Mouse (Mus musculus): ENCODE measurements around the gene Klhdc7b. TPM values are rescaled to one million over a fixed set of nuclear protein-coding genes. Genes with fewer than 3 reads are reported as not detected.
"Not testable (repeated sequence)": the region's sequence is repeated elsewhere in the genome, so short reads cannot be mapped to it uniquely, and the experiment has no call there.

The Klhdc7b gene
- total RNA-seq, 2 experiments from 2014 or later, result 0.19 to 0.44 TPM

GRCm38 (mm10) chr15:89421938-89422337, 37.2 kb downstream of the Klhdc7b start:
- DNase-seq (ENCODE audit: low spot score in 2 of 2), result no peak
- intact Hi-C loops (cut with DNase I), result no loop called here

- DNase-seq (ENCODE audit: low spot score in 2 of 2), result no peak
These were observed 39.9 kb downstream of the Klhdc7b start for GRCm38 (mm10) chr15:89424621-89425020.

DNA sequence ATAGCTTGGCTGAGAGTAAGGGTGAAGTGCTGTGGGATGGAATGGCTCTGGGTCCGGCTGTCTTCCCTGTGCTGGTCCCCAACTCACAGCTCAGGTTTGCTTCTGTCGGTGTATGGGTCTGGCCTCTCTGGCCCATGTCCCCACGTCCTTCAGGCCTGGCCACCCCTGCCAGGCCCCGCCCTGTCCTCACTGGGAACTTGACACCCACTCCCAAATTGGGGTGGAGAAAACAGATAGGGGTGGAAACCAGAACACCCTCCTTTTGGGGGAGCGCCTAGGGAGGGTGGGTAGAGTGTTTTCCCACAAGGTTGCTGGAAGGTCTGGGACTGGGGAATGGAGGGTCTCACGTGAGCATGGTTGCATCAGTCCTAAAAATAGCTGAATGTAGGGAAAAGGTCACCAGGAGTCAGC, 41.0 kb downstream of the Klhdc7b start, which contains the start of gene Cpt1b:
TSS of gene Cpt1b (minus strand) at position 153 of the 411 bp plus-strand sequence.
- no peak for DNase-seq (ENCODE audit: low spot score in 2 of 2)
- intact Hi-C loops (cut with DNase I), result loop anchor here (5.0 kb wide), 1 partner anchor 43 kb away; the partner anchor contains the start of gene Klhdc7b

More at GRCm38 (mm10) chr15:89424621-89425020, 39.9 kb downstream of the Klhdc7b start:
- intact Hi-C loops (cut with DNase I), result loop anchor here (5.0 kb wide), 1 partner anchor 42 kb away; the partner anchor contains the start of gene Klhdc7b

DNA sequence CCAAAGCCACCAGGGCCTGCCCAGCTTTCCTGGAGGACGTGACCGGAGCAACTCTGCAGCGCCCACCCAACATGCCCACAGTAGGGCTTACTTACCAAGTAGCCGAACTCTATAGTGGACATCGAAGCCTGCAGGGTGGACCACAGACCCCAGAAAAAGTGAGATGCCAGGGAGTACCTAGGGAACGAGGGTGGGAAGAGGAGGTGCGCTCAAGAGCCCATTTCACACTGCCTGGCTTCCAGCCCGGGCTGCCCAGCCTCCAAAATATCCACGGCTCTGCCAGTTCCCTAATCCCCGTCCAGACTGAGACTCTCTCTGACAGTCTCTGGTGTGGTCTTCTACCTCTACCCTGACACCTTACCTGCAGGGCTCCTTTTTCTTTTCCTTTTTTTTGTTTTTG, 42.0 kb downstream of the Klhdc7b start:
- intact Hi-C loops (cut with DNase I), result loop anchor here (5.0 kb wide), 1 partner anchor 44 kb away; the partner anchor contains the start of gene Klhdc7b
- no peak for DNase-seq (ENCODE audit: low spot score in 2 of 2)

- no peak for DNase-seq (ENCODE audit: low spot score in 2 of 2)
- intact Hi-C loops (cut with DNase I), result loop anchor here (5.0 kb wide), 1 partner anchor 46 kb away; the partner anchor contains the start of gene Klhdc7b
These were observed 43.5 kb downstream of the Klhdc7b start for GRCm38 (mm10) chr15:89428136-89428790.

GRCm38 (mm10) chr15:89428821-89429351, 44.2 kb downstream of the Klhdc7b start:
- DNase-seq (ENCODE audit: low spot score in 2 of 2), result no peak

GRCm38 (mm10) chr15:89429352-89430221, 44.9 kb downstream of the Klhdc7b start, which contains the start of the genes C730034F03Rik, Gm44502 and Chkb:
C730034F03Rik (plus strand) TSS chr15:89429589.
Gm44502 (minus strand) TSS chr15:89429696.
Chkb (minus strand) TSS chr15:89429908.
- intact Hi-C loops (cut with DNase I), result loop anchor here (5.0 kb wide), 1 partner anchor 47 kb away; the partner anchor contains the start of gene Klhdc7b
- DNase-seq (ENCODE audit: low spot score in 2 of 2), result peak; percentile 95 to 97

More at GRCm38 (mm10) chr15:89428821-89429351, 44.2 kb downstream of the Klhdc7b start:
- intact Hi-C loops (cut with DNase I), result loop anchor here (5.0 kb wide), 1 partner anchor 47 kb away; the partner anchor contains the start of gene Klhdc7b

GRCm38 (mm10) chr15:89430341-89430740, 45.6 kb downstream of the Klhdc7b start:
- peak in 1 of 2 experiments; percentile 35 for DNase-seq (ENCODE audit: low spot score in 2 of 2)
- intact Hi-C loops (cut with DNase I), result no loop called here

DNA sequence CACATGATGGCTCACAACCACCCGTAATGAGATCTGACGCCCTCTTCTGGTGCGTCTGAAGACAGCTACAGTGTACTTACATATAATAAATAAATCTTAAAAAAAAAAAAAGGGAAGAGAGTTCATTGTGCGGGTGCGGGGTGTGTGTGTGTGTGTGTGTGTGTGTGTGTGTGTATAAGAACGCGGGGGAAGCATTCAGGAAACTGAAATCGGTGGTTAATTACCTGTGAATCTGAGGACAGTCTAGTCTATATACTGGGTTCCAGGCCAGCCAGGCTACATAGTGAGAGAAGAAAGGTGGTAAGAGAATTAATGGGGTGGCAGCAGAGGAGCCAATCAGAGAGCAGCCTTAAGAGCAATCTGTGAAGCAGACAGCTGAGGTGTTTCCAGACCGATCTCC, 46.1 kb downstream of the Klhdc7b start:
- intact Hi-C loops (cut with DNase I), result not testable (repeated sequence)

DNA sequence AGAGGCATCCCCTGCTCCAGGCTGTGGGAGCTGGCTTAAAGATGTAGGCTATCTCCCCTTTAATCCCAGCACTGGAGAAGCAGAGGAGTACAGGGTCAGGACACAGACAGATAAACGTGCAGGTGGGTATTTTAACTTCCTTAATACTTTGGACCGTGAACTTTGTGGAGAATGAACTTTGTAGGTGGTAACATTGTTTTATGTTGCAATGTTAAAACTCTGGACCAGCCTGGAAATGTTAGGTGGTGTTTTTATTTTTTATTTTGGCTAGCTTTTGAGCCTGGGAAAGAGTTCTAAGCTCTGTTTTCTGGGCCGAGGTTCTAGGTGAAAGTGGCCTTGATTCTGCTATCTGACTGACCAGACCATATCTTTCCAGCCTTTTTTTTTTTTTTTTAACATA, 46.6 kb downstream of the Klhdc7b start:
- intact Hi-C loops (cut with DNase I), result no loop called here
- DNase-seq (ENCODE audit: low spot score in 2 of 2), result no peak

More for the DNA sequence above, 46.1 kb downstream of the Klhdc7b start:
- DNase-seq (ENCODE audit: low spot score in 2 of 2), result not testable (repeated sequence)

DNA sequence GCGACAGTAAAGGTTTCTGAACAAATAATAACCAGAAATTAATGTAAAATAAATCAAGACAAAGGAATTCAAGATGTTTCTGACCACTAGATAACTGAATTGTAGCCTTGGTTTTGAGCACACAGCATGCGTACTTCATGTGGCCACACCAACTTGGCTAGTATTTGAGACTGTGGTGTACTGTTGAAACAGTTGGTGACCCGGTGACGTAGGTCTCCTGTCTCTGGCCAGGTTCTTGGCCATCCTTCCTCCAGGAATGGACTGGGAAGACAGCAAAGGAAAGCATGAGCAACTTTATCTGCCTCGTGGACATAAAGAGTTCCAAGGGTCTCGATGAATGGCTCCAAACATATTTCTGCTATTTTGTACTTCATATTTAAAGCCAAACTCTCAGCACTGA, 47.1 kb downstream of the Klhdc7b start:
- DNase-seq (ENCODE audit: low spot score in 2 of 2), result no peak
- intact Hi-C loops (cut with DNase I), result no loop called here

- intact Hi-C loops (cut with DNase I), result no loop called here
- DNase-seq (ENCODE audit: low spot score in 2 of 2), result no peak
These were observed 48.2 kb downstream of the Klhdc7b start for GRCm38 (mm10) chr15:89432946-89433345.

- intact Hi-C loops (cut with DNase I), result no loop called here
- no peak for DNase-seq (ENCODE audit: low spot score in 2 of 2)
These were observed 49.4 kb downstream of the Klhdc7b start for GRCm38 (mm10) chr15:89434136-89434535.

- intact Hi-C loops (cut with DNase I), result no loop called here
- no peak for DNase-seq (ENCODE audit: low spot score in 2 of 2)
These were observed 51.2 kb downstream of the Klhdc7b start for GRCm38 (mm10) chr15:89435878-89436277.

Other genes starting within 250 kb of the Klhdc7b start
- gene Mapk12, start 244.2 kb upstream of the Klhdc7b start, total RNA-seq (2021), result 1 to 10 TPM; 6.7 to 8.2 TPM
- 10 to 100 TPM; 35.2 to 39.7 TPM for gene Mapk11, start 235.3 kb upstream of the Klhdc7b start, total RNA-seq (2021)
- gene Plxnb2, start 204.1 kb upstream of the Klhdc7b start, total RNA-seq (2021), result 10 to 100 TPM; 50.7 to 52.0 TPM
- gene Dennd6b, start 188.4 kb upstream of the Klhdc7b start, total RNA-seq (2021), result 10 to 100 TPM; 41.3 to 42.7 TPM
- gene Ppp6r2, start 173.4 kb upstream of the Klhdc7b start, total RNA-seq (2021), result 100 to 1,000 TPM; 154 to 159 TPM
- gene Sbf1, start 69.6 kb upstream of the Klhdc7b start, total RNA-seq (2021), result 100 to 1,000 TPM; 198 to 204 TPM
- gene Adm2, start 62.2 kb upstream of the Klhdc7b start, total RNA-seq (2021), result not detected
- not detected for gene Miox, start 50.5 kb upstream of the Klhdc7b start, total RNA-seq (2021)
- 10 to 100 TPM; 18.0 to 20.3 TPM for gene Lmf2, start 29.3 kb upstream of the Klhdc7b start, total RNA-seq (2021)
- 10 to 100 TPM; 80.2 to 81.3 TPM for gene Ncaph2, start 29.2 kb upstream of the Klhdc7b start, total RNA-seq (2021)
- gene Sco2, start 11.1 kb upstream of the Klhdc7b start, total RNA-seq (2021), result 10 to 100 TPM; 25.6 to 26.0 TPM
- gene Tymp, start 7.9 kb upstream of the Klhdc7b start, total RNA-seq (2021), result 1 to 10 TPM; 1.5 to 1.7 TPM
- 1 to 10 TPM in 1 of 2 experiments, under 1 TPM in 1; 0.35 to 1.0 TPM for gene Odf3b, start 5.6 kb upstream of the Klhdc7b start, total RNA-seq (2021)
- gene Syce3, start 25.6 kb downstream of the Klhdc7b start, total RNA-seq (2021), result not detected
- gene Cpt1b, start 40.9 kb downstream of the Klhdc7b start, total RNA-seq (2021), result 1 to 10 TPM; 2.2 to 3.4 TPM
- gene C730034F03Rik, start 44.7 kb downstream of the Klhdc7b start, total RNA-seq (2021), result 1 to 10 TPM; 1.9 to 2.3 TPM
- not detected for gene Gm44502, start 44.8 kb downstream of the Klhdc7b start, total RNA-seq (2021)
- gene Chkb, start 45.0 kb downstream of the Klhdc7b start, total RNA-seq (2021), result 10 to 100 TPM; 41.1 to 41.6 TPM
- gene Mapk8ip2, start 69.0 kb downstream of the Klhdc7b start, total RNA-seq (2021), result 100 to 1,000 TPM; 187 to 201 TPM
- 10 to 100 TPM; 27.7 to 31.2 TPM for gene Arsa, start 92.5 kb downstream of the Klhdc7b start, total RNA-seq (2021)
- gene Shank3, start 114.7 kb downstream of the Klhdc7b start, total RNA-seq (2021), result 100 to 1,000 TPM; 237 to 253 TPM
- gene Acr, start 183.4 kb downstream of the Klhdc7b start, total RNA-seq (2021), result 1 to 10 TPM; 1.2 to 1.3 TPM
- 10 to 100 TPM; 33.4 to 38.3 TPM for gene Rabl2, start 207.0 kb downstream of the Klhdc7b start, total RNA-seq (2021)

All from left cerebral cortex, postnatal 14 days (tissue).